Mouse (Mus musculus) MEL (cell line): ENCODE results near the gene Otud7b. TPM values are rescaled to one million over a fixed set of nuclear protein-coding genes. Genes with fewer than 3 reads are reported as not detected.
"Not testable (repeated sequence)": the region's sequence is repeated elsewhere in the genome, so short reads cannot be mapped to it uniquely, and the experiment has no call there.

ENCODE experiments used
- DNase-seq: peaks from one replicate; pipeline ENCODE4 v3.0.0; 2011; ENCODE audit warnings: low read depth, low spot score
- H3K27ac ChIP-seq: 2 replicates; pipeline ENCODE4 v1.5.1; 2012; ENCODE audit warnings: low read depth, mild to moderate bottlenecking, control low read depth, low read length, moderate library complexity; ENCODE audit not compliant: control insufficient read depth
- H3K27me3 ChIP-seq, 2 experiments: fragments of 150-350 bp in 1 of 2; sonication (generic) in 1 of 2; 2 replicates each; pipeline ENCODE4 v1.6.1; 2012; ENCODE audit warnings: low read length in 2 of 2, mild to moderate bottlenecking in 2 of 2, improper control_type of control experiment in 1 of 2, moderate library complexity in 1 of 2; ENCODE audit not compliant: insufficient read depth in 2 of 2, control insufficient read depth in 1 of 2
- H3K36me3 ChIP-seq, 2 experiments: 2 replicates each; pipeline ENCODE4 v1.6.1; 2012 to 2014; ENCODE audit warnings: low read length in 2 of 2, improper control_type of control experiment in 1 of 2, inconsistent platforms in 1 of 2, mild to moderate bottlenecking in 1 of 2; ENCODE audit not compliant: insufficient read depth in 2 of 2, control insufficient read depth in 1 of 2
- H3K4me1 ChIP-seq, 2 experiments: fragments of 150-350 bp in 1 of 2; sonication (generic) in 1 of 2; 2 replicates each; pipeline ENCODE4 v1.6.1; 2012; ENCODE audit warnings: low read length in 2 of 2, improper control_type of control experiment in 1 of 2, mild to moderate bottlenecking in 1 of 2; ENCODE audit not compliant: insufficient read depth in 2 of 2, control insufficient read depth in 1 of 2
- H3K4me3 ChIP-seq, 2 experiments: fragments of 150-350 bp in 1 of 2; sonication (generic) in 1 of 2; 2 replicates each; pipeline ENCODE4 v1.5.1; 2012; ENCODE audit warnings: low read depth in 2 of 2, low read length in 2 of 2, mild to moderate bottlenecking in 2 of 2, moderate library complexity in 2 of 2, control low read depth in 1 of 2, improper control_type of control experiment in 1 of 2; ENCODE audit not compliant: control insufficient read depth in 1 of 2, insufficient read depth in 1 of 2
- H3K79me2 ChIP-seq: 2 replicates; pipeline ENCODE4 v1.6.1; 2012; ENCODE audit warnings: mild to moderate bottlenecking, low read length, moderate library complexity; ENCODE audit not compliant: control insufficient read depth, poor library complexity, insufficient read depth
- H3K9ac ChIP-seq: 2 replicates; pipeline ENCODE4 v1.6.1; 2012; ENCODE audit warnings: low read depth, mild to moderate bottlenecking, control low read depth, low read length, moderate library complexity; ENCODE audit not compliant: control insufficient read depth, poor library complexity, severe bottlenecking
- H3K9me3 ChIP-seq: fragments of 150-350 bp; sonication (generic); replicated peaks from 2 replicates; pipeline ENCODE4 v1.6.1; 2012; ENCODE audit warnings: mild to moderate bottlenecking, low read length, improper control_type of control experiment, moderate library complexity; ENCODE audit not compliant: insufficient read depth
- BHLHE40 ChIP-seq: IDR thresholded peaks from 2 replicates; pipeline ENCODE4 v1.6.1; 2012; ENCODE audit warnings: low read depth, mild to moderate bottlenecking, inconsistent platforms, low read length, improper control_type of control experiment, borderline replicate concordance
- ELF1 ChIP-seq: IDR thresholded peaks from 2 replicates; pipeline ENCODE4 v1.6.1; 2014; ENCODE audit warnings: low read depth, mild to moderate bottlenecking, inconsistent platforms, low read length, improper control_type of control experiment, moderate library complexity
- EP300 ChIP-seq, 2 experiments: IDR thresholded peaks; 2 replicates each; pipeline ENCODE4 v1.6.1; 2011; ENCODE audit warnings: improper control_type of control experiment in 2 of 2, low read length in 2 of 2, low read depth in 1 of 2, mild to moderate bottlenecking in 1 of 2
- ETS1 ChIP-seq: IDR thresholded peaks from 2 replicates; pipeline ENCODE4 v1.6.1; 2012; ENCODE audit warnings: low read depth, mild to moderate bottlenecking, inconsistent platforms, low read length, improper control_type of control experiment, moderate library complexity
- GABPA ChIP-seq: IDR thresholded peaks from 2 replicates; pipeline ENCODE4 v1.6.1; 2012; ENCODE audit warnings: low read depth, mild to moderate bottlenecking, inconsistent platforms, low read length, improper control_type of control experiment, moderate library complexity
- GATA1 ChIP-seq: IDR thresholded peaks from 2 replicates; pipeline ENCODE4 v1.6.1; 2011; ENCODE audit warnings: low read depth, low read length, improper control_type of control experiment
- JUND ChIP-seq: IDR thresholded peaks from 2 replicates; pipeline ENCODE4 v1.6.1; 2011; ENCODE audit warnings: low read depth, mild to moderate bottlenecking, improper control_type of control experiment, low read length
- MAX ChIP-seq: IDR thresholded peaks from 2 replicates; pipeline ENCODE4 v1.6.1; 2011; ENCODE audit warnings: low read length, improper control_type of control experiment
- MAZ ChIP-seq: IDR thresholded peaks from 2 replicates; pipeline ENCODE4 v1.6.1; 2012; ENCODE audit warnings: low read depth, mild to moderate bottlenecking, inconsistent platforms, low read length, improper control_type of control experiment
- MXI1 ChIP-seq: IDR thresholded peaks from 2 replicates; pipeline ENCODE4 v1.6.1; 2011; ENCODE audit warnings: mild to moderate bottlenecking, low read depth, low read length, improper control_type of control experiment
- MYC ChIP-seq: IDR thresholded peaks from 2 replicates; pipeline ENCODE4 v1.6.1; 2011; ENCODE audit warnings: low read depth, mild to moderate bottlenecking, low read length, improper control_type of control experiment, moderate library complexity
- NELFE ChIP-seq: IDR thresholded peaks from 2 replicates; pipeline ENCODE4 v1.6.1; 2011; ENCODE audit warnings: low read depth, low read length, improper control_type of control experiment
- NRF1 ChIP-seq: IDR thresholded peaks from 2 replicates; pipeline ENCODE4 v1.6.1; 2014; ENCODE audit warnings: low read depth, mild to moderate bottlenecking, inconsistent platforms, low read length, improper control_type of control experiment, moderate library complexity; ENCODE audit not compliant: poor library complexity, insufficient read depth, severe bottlenecking
- POLR2A ChIP-seq, 2 experiments: IDR thresholded peaks; 2 replicates each; pipeline ENCODE4 v1.6.1; 2011 to 2012; ENCODE audit warnings: low read length in 2 of 2, mild to moderate bottlenecking in 2 of 2, control low read depth in 1 of 2, improper control_type of control experiment in 1 of 2, low read depth in 1 of 2, moderate library complexity in 1 of 2; ENCODE audit not compliant: control insufficient read depth in 1 of 2, insufficient read depth in 1 of 2, poor library complexity in 1 of 2
- SIN3A ChIP-seq: IDR thresholded peaks from 2 replicates; pipeline ENCODE4 v1.6.1; 2012; ENCODE audit warnings: low read length, improper control_type of control experiment, inconsistent platforms
- TBP ChIP-seq: IDR thresholded peaks from 2 replicates; pipeline ENCODE4 v1.8.0; 2011; ENCODE audit warnings: low read depth, low read length, improper control_type of control experiment
- TCF12 ChIP-seq: IDR thresholded peaks from 2 replicates; pipeline ENCODE4 v1.6.1; 2014; ENCODE audit warnings: low read depth, mild to moderate bottlenecking, inconsistent platforms, low read length, improper control_type of control experiment, moderate library complexity
- UBTF ChIP-seq: IDR thresholded peaks from 2 replicates; pipeline ENCODE4 v1.6.1; 2012; ENCODE audit warnings: low read depth, mild to moderate bottlenecking, inconsistent platforms, low read length, improper control_type of control experiment, moderate library complexity, borderline replicate concordance; ENCODE audit not compliant: insufficient read depth
- polyA plus RNA-seq, 2 experiments: library from polyadenylated mRNA; stranded (reverse) in 1 of 2; unstranded in 1 of 2; fragments of >175 nt in 1 of 2; fragments of >200 nt in 1 of 2; gene quantifications; 2 replicates each; pipeline versions ENCODE4 v1.2.1 to v1.2.4; 2012; ENCODE audit warnings: low replicate concordance in 2 of 2, low read depth in 1 of 2; ENCODE audit not compliant: insufficient read length in 2 of 2, insufficient read depth in 1 of 2, missing spikeins in 1 of 2
- total RNA-seq: library from RNA; depleted of rRNA; stranded (reverse); fragments of 300-350 nt; gene quantifications from 2 replicates; pipeline ENCODE4 v1.2.3, GENCODE M21; 2012

Otud7b gene
- total and polyA plus RNA-seq, 3 experiments = 17.9 to 25.8 (median 24.4) TPM

- peaks cover 12 to 22% of the 10 kb centered on the region in 2 experiments for H3K4me1 ChIP-seq
- TF ChIP-seq TBP (0 out of 2 replicates have a peak, but pooled peaks have one; percentile 8), JUND (peak; percentile 93), MYC (0 out of 2 replicates have a peak, but pooled peaks have one; percentile 6), SIN3A (0 out of 2 replicates have a peak, but pooled peaks have one; percentile 35), ELF1 (0 out of 2 replicates have a peak, but pooled peaks have one; percentile 3), GATA1 (peak; percentile 43; the same call in 1 of the 2 replicates), EP300 (IDR thresholded peaks at IDR 0.05; ENCODE audit: low read depth in 1 of 2, low read length in 2 of 2) (peak in 1 of 2 experiments; percentile 39; a peak in 1 of 4 replicates), MAX (peak; percentile 1; the same call in 1 of the 2 replicates), POLR2A (IDR thresholded peaks at IDR 0.05; ENCODE audit: control insufficient read depth in 1 of 2, insufficient read depth in 1 of 2, low read depth in 1 of 2, low read length in 2 of 2, poor library complexity in 1 of 2) (peak; percentile 47 to 59; a peak in 1 of 4 replicates), TCF12 (0 out of 2 replicates have a peak, but pooled peaks have one; percentile 21), MXI1 (peak; percentile 80), BHLHE40 (peak; percentile 5; the same call in 1 of the 2 replicates), ETS1 (peak; percentile 4; the same call in 1 of the 2 replicates)
- TF ChIP-seq, all 39 proteins: peak for 13; not testable (repeated sequence) for 26
- not testable (repeated sequence) for H3K79me2 ChIP-seq, H3K27me3 ChIP-seq, H3K9me3 ChIP-seq
- peak overlapping the region; percentile 61 for H3K9ac ChIP-seq
- H3K36me3 ChIP-seq = peaks cover 0 to 16% of the 10 kb centered on the region in 2 experiments; a peak in 2 of 4 replicates
- H3K27ac ChIP-seq = peak overlapping the region; percentile 48
- H3K4me3 ChIP-seq = peak overlapping the region; percentile 26 to 46
- peak; percentile 67 for DNase-seq
Observed at GRCm38 (mm10) chr3:96198601-96199251, 94.4 kb downstream of the Otud7b start.

- H3K79me2 ChIP-seq = peaks cover 9% of the 10 kb centered on the region; the same call in 1 of the 2 replicates
- TF ChIP-seq GABPA (no peak), MAZ (peak; percentile 41; the same call in 1 of the 2 replicates), EP300 (IDR thresholded peaks at IDR 0.05; ENCODE audit: low read depth in 1 of 2, low read length in 2 of 2) (peak in 1 of 2 experiments; percentile 23; a peak in 2 of 4 replicates), BHLHE40 (no peak), NRF1 (no peak), ETS1 (0 out of 2 replicates have a peak, but pooled peaks have one; percentile 8), TBP (no peak), NELFE (peak; percentile 30; the same call in 1 of the 2 replicates), GATA1 (0 out of 2 replicates have a peak, but pooled peaks have one; percentile 22), UBTF (no peak)
- H3K4me1 ChIP-seq = peaks cover 12 to 22% of the 10 kb centered on the region in 2 experiments
- no peak overlapping the region for H3K27ac ChIP-seq
- H3K9ac ChIP-seq = peak overlapping the region; percentile 61
- H3K36me3 ChIP-seq = peaks cover 0 to 16% of the 10 kb centered on the region in 2 experiments; a peak in 2 of 4 replicates
- no peaks in the 10 kb centered on the region for H3K9me3 ChIP-seq
- H3K27me3 ChIP-seq = no peaks in the 10 kb centered on the region
- DNase-seq = peak; percentile 82
- peak overlapping the region in 1 of 2 experiments; percentile 29; a peak in 1 of 4 replicates for H3K4me3 ChIP-seq
Observed at GRCm38 (mm10) chr3:96199731-96200130, 95.4 kb downstream of the Otud7b start.
